Mouse (Mus musculus): ENCODE measurements around the gene Six4.

- TF ChIP-seq CTCF (IDR thresholded peaks at IDR 0.05; ENCODE audit: low read depth) (no peak), EP300 (IDR thresholded peaks at IDR 0.05; ENCODE audit: low read depth) (no peak)
These were observed 27.3 kb downstream of the Six4 start for GRCm38 (mm10) chr12:73085739-73086630.
